Mouse (Mus musculus) forebrain, embryonic 15.5 days (tissue): Measurements from ENCODE around the gene Tmed5. TPM values are rescaled to one million over a fixed set of nuclear protein-coding genes. Genes with fewer than 3 reads are reported as not detected.
"Not testable (repeated sequence)": the region's sequence is repeated elsewhere in the genome, so short reads cannot be mapped to it uniquely, and the experiment has no call there.

Experiments used
- ATAC-seq: fragments of 200-750 bp; cut with Nextera tagmentation; replicated peaks from 2 replicates; pipeline ENCODE4 v1.8.0; 2017; ENCODE audit warnings: mild to moderate bottlenecking, moderate TSS enrichment, moderate library complexity
- H3K27ac ChIP-seq: fragments of 300-500 bp; sonication (generic); replicated peaks from 2 replicates; pipeline ENCODE4 v1.5.1; 2015; ENCODE audit warnings: mild to moderate bottlenecking, inconsistent platforms
- H3K27me3 ChIP-seq: fragments of 300-500 bp; sonication (generic); 2 replicates; pipeline ENCODE4 v1.6.1; 2015; ENCODE audit warnings: inconsistent platforms
- H3K36me3 ChIP-seq: fragments of 300-500 bp; sonication (generic); 2 replicates; pipeline ENCODE4 v1.6.1; 2015; ENCODE audit warnings: mild to moderate bottlenecking, inconsistent platforms
- H3K4me1 ChIP-seq: fragments of 300-500 bp; sonication (generic); 2 replicates; pipeline ENCODE4 v1.6.1; 2015; ENCODE audit warnings: inconsistent platforms
- H3K4me2 ChIP-seq: fragments of 300-500 bp; sonication (generic); replicated peaks from 2 replicates; pipeline ENCODE4 v1.6.1; 2015; ENCODE audit warnings: mild to moderate bottlenecking, inconsistent platforms
- H3K4me3 ChIP-seq: fragments of 300-500 bp; sonication (generic); 2 replicates; pipeline ENCODE4 v1.5.1; 2015; ENCODE audit warnings: mild to moderate bottlenecking, inconsistent platforms
- H3K9ac ChIP-seq: fragments of 300-500 bp; sonication (generic); replicated peaks from 2 replicates; pipeline ENCODE4 v1.6.1; 2015; ENCODE audit warnings: mild to moderate bottlenecking, inconsistent platforms
- H3K9me3 ChIP-seq: fragments of 300-500 bp; sonication (generic); 2 replicates; pipeline ENCODE4 v1.6.1; 2016; ENCODE audit warnings: inconsistent platforms
- WGBS: fragments of 180-500 bp; shearing (Covaris S2); methylation state at CpG from one replicate; pipeline ENCODE4 v1.1.7; 2015; ENCODE audit warnings: mixed read lengths; 5-methylcytosine and 5-hydroxymethylcytosine counted together
- polyA plus RNA-seq: library from polyadenylated mRNA; unstranded; fragments of >200 nt; fragmentation: Nextera tagmentation; extraction: Ambion mirVana; gene quantifications from 2 replicates; pipeline ENCODE4 v1.2.1, GENCODE M21; 2015

The Tmed5 gene
- 18.3 and 27.0 TPM in 2 replicates for polyA plus RNA-seq

DNA sequence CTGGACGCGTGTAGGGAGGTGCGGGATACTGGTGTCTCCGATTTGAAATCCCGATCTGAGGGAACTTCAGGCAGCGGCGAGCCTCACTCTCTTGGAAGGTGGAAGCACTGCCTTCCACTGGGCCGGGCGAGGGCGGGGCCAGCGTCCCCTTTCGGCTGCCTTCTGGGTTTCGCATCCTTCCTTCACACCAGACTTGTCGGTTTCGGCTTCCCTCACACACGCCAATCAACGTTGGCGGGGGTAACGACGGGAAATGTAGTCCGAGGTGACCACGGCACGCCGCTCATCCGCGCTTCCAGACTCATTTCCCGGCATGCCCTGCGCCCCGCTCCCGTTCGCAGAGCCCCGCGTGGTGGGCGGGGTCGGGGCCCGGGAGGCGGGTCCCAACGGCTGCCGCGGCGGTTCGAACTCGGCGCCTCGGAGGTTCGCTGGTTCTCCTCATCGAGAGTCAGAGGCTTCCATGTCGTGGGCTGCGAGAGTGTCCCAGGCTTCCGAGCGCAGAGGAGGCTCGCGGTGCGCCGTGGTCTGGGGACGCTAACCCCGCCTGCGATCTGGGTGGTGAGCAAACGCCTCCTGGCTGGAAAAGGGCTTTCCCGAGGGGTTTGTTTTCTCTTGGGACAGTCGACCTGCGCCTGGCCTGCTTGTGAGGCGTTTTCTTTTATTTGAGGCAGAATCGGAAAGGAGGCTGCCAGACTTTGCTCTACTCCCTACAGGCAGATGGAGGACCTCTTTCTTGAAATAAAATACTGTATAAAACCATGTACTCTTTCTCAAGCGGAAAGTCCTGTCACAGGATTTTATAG lies at the start of gene Tmed5, which contains the start of gene Ccdc18:
TSS of gene Tmed5 (minus strand) at position 180 of the 803 bp plus-strand sequence.
TSS of gene Ccdc18 (plus strand) at position 435 of the 803 bp plus-strand sequence.
- under 1% methylated on average over 64 of the region's 65 CpGs for WGBS
- ATAC-seq: peak; percentile 99

DNA sequence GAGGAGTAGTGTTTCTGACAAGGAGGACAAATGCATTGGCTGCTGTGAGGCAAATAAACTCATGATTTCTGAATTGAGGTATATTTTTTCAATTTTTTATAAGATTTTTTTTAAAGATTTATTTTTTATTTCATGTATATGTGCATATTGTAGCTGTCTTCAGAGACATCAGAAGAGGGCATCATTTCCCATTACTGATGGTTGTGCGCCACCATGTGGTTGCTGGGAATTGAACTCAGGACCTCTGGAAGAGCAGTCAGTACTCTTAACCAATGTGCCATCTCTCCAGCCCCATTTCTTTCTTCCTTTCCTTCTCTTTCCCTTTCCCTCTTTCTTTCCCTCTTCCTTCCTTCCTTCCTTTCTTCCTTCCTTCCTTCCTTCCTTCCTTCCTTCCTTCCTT lies 31.3 kb upstream of the Tmed5 start:
- H3K27ac ChIP-seq: no peak overlapping the region
- no peaks in the 10 kb centered on the region for H3K36me3 ChIP-seq
- H3K9me3 ChIP-seq: no peaks in the 10 kb centered on the region
- 41% methylated on average over 1 of the region's 1 CpGs for WGBS
- no peak for ATAC-seq
- no peaks in the 10 kb centered on the region for H3K4me1 ChIP-seq
- H3K4me3 ChIP-seq: no peak overlapping the region
- H3K4me2 ChIP-seq: no peak overlapping the region
- no peaks in the 10 kb centered on the region for H3K27me3 ChIP-seq
- H3K9ac ChIP-seq: no peak overlapping the region

More for the DNA sequence above, at the start of gene Tmed5, which contains the start of gene Ccdc18:
- Histone ChIP-seq H3K4me2 (peak within 1 kb of the TSS; percentile 50), H3K4me1 (peaks cover 20% of the 10 kb centered on the region), H3K4me3 (peak within 1 kb of the TSS; percentile 53), H3K9me3 (no peaks in the 10 kb centered on the region), H3K27ac (peak within 1 kb of the TSS; percentile 83), H3K9ac (peak within 1 kb of the TSS; percentile 66), H3K27me3 (no peaks in the 10 kb centered on the region), H3K36me3 (peaks cover 7% of the 10 kb centered on the region)

DNA sequence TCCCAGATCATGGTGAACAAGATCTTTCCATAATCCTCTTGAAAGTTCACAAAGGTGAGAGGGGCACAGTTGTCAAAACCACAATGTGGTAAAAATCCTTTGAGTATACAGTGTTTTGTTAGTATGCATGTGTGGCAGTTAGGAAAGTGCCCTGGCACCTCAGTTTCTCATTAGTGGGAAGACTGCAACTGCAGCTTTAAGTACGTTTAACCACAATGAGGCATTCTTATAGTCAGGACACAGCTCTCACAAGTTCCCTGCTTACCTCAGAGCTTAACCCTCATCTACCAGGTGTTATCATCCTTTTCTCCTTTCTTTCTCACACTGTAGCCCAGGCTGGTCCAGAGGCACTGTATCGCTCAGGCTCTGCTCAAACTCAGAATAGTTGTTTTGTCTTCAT lies 28.4 kb upstream of the Tmed5 start:
- no peak overlapping the region for H3K27ac ChIP-seq
- no peak for ATAC-seq
- 90% methylated on average over 2 of the region's 2 CpGs for WGBS

DNA sequence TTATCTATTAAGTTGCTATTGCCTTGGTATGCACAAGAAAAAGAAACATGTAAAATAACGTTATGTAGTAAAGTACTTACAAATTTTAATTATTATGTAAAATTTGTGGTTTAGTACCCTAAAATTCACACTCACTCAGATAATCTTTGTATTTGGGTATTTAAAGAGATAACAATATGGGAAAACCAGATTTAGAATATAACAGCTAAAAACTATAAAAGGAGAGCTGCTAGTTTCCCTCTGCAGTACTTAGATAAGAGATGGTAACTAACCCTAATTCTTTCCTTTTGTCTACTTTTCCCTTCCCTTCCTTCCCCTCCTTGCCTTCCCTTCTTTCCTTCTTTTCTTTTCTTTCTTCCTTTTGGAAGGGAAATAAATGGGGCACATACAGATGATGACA lies 20.2 kb upstream of the Tmed5 start:
- no peak for ATAC-seq
- no peaks in the 10 kb centered on the region for H3K4me1 ChIP-seq
- no peaks in the 10 kb centered on the region for H3K9me3 ChIP-seq
- no peaks in the 10 kb centered on the region for H3K27me3 ChIP-seq
- 92% methylated on average over 1 of the region's 1 CpGs for WGBS
- H3K9ac ChIP-seq: no peak overlapping the region
- no peaks in the 10 kb centered on the region for H3K36me3 ChIP-seq
- no peak overlapping the region for H3K27ac ChIP-seq
- no peak overlapping the region for H3K4me2 ChIP-seq
- H3K4me3 ChIP-seq: no peak overlapping the region

More for the DNA sequence above, 28.4 kb upstream of the Tmed5 start:
- no peaks in the 10 kb centered on the region for H3K36me3 ChIP-seq
- no peak overlapping the region for H3K4me3 ChIP-seq
- no peak overlapping the region for H3K4me2 ChIP-seq
- no peaks in the 10 kb centered on the region for H3K4me1 ChIP-seq
- no peaks in the 10 kb centered on the region for H3K9me3 ChIP-seq
- no peaks in the 10 kb centered on the region for H3K27me3 ChIP-seq
- no peak overlapping the region for H3K9ac ChIP-seq

DNA sequence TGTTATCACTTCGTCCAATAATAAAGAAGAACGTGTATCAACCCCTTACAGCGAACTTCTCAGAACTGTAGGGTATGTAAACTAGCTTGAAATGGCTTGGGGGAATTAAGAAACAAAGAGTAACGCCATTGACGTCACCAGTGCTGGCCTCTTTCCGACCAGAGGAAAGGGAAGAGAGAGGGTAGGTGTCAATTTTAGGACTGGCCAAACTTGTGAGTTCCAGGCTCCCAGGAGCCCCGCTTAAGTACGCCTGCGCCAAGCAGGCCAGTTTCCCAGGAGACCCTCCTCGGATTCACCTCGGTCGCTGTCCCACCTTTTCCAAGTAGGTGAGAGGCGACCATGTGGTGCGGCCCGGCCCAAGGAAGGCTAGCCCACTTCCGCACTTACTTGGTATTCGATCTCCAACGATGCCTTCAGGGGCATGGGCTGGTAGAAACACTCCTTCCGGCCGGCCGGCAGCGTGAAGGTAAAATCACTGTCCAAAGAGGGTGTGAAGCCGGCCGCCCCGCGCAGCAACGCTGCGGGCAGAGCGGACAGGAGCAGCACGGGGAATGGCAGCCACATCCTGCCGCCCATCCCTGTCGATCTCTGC lies 475 bp downstream of the Tmed5 start:
- H3K27ac ChIP-seq: peak overlapping the region; percentile 83
- no peaks in the 10 kb centered on the region for H3K9me3 ChIP-seq
- peaks cover 20% of the 10 kb centered on the region for H3K4me1 ChIP-seq
- H3K9ac ChIP-seq: peak overlapping the region; percentile 59
- ATAC-seq: peak; percentile 56; the same call in 1 of the 2 replicates
- peaks cover 8% of the 10 kb centered on the region for H3K36me3 ChIP-seq
- WGBS: under 1% methylated on average over 32 of the region's 32 CpGs
- H3K4me3 ChIP-seq: peak overlapping the region; percentile 53
- no peaks in the 10 kb centered on the region for H3K27me3 ChIP-seq
- H3K4me2 ChIP-seq: peak overlapping the region; percentile 50

DNA sequence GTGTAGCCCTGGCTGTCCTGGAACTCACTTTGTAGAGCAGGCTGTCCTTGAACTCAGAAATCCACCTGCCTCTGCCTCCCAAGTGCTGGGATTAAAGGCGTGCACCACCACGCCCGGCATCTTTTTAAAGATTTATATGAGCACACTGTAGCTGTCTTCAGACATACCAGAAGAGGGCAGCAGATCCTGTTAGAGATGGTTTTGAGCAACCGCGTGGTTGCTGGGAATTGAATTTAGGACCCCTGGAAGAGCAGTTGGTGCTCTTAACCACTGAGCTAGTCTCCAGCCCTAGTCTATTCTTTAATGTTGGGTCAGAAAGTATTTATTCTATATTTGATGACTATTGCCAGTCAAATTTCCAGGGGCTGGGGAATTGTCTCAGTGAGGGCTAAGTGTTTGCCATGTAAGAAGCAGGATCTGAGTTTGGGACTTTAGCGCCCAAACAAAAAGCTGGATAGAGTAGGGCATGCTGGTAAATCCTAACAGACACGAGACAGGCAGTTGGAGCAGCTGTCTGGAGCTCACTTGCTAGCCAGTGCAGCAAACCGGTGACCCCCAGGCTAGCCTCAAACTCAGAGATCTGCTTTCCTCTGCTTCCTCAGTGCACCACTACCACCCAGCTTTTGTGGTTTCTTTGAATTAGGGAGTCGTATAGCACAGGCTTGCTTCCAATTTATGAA lies 12.1 kb downstream of the Tmed5 start:
- no peaks in the 10 kb centered on the region for H3K4me1 ChIP-seq
- H3K9me3 ChIP-seq: no peaks in the 10 kb centered on the region
- H3K9ac ChIP-seq: no peak overlapping the region
- H3K36me3 ChIP-seq: peaks cover 4% of the 10 kb centered on the region; the same call in 1 of the 2 replicates
- no peak overlapping the region for H3K4me3 ChIP-seq
- no peaks in the 10 kb centered on the region for H3K27me3 ChIP-seq
- no peak for ATAC-seq
- no peak overlapping the region for H3K27ac ChIP-seq
- H3K4me2 ChIP-seq: no peak overlapping the region
- 84% methylated on average over 9 of the region's 9 CpGs for WGBS

DNA sequence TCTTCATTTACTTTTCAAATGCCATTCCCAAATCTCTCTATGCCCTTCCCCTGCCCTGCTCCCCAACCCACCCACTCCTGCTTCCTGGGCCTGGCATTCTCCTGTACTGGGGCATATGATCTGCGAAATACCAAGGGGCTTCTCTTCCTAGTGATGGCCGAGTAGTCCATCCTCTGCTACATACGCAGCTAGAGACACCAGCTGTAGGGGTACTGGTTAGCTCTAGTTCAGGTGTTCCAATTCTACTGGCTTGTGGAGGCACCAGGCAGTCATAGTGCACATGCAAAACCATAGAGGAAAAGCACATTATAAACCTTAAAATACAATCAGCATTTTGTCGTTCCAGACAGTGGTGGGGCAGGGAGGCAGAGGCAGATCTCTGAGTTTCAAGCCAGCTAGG lies 14.7 kb downstream of the Tmed5 start:
- 96% methylated on average over 4 of the region's 4 CpGs for WGBS

DNA sequence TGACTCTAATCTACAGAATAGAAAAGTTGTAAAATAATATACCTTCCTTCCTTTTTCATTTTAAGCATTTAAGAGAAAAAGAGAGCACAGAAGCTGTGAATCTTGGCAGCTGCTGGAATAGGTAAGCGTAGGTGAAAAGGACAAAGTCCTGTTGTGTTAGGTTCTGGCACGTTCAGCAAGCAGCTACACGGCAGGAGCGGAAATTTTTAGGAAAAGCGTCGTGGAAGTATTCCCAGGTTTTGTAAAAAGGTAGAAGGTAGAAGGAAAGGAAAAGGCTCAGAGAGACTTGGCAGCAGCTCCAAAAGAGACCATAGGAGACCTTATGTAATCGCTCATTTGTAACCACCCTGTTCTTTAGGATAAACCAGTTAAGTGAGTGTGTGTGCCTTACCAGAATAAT lies 23.1 kb downstream of the Tmed5 start:
- H3K9ac ChIP-seq: no peak overlapping the region
- ATAC-seq: no peak
- H3K4me3 ChIP-seq: no peak overlapping the region
- H3K4me1 ChIP-seq: no peaks in the 10 kb centered on the region
- no peaks in the 10 kb centered on the region for H3K9me3 ChIP-seq
- WGBS: 95% methylated on average over 7 of the region's 7 CpGs
- H3K4me2 ChIP-seq: no peak overlapping the region
- no peak overlapping the region for H3K27ac ChIP-seq
- H3K36me3 ChIP-seq: peaks cover 35% of the 10 kb centered on the region
- no peaks in the 10 kb centered on the region for H3K27me3 ChIP-seq

More for the DNA sequence above, 14.7 kb downstream of the Tmed5 start:
- Histone ChIP-seq H3K27ac (no peak overlapping the region), H3K36me3 (no peaks in the 10 kb centered on the region), H3K4me1 (no peaks in the 10 kb centered on the region), H3K4me2 (no peak overlapping the region), H3K9ac (no peak overlapping the region), H3K9me3 (no peaks in the 10 kb centered on the region), H3K27me3 (no peaks in the 10 kb centered on the region), H3K4me3 (no peak overlapping the region)
- ATAC-seq: no peak

DNA sequence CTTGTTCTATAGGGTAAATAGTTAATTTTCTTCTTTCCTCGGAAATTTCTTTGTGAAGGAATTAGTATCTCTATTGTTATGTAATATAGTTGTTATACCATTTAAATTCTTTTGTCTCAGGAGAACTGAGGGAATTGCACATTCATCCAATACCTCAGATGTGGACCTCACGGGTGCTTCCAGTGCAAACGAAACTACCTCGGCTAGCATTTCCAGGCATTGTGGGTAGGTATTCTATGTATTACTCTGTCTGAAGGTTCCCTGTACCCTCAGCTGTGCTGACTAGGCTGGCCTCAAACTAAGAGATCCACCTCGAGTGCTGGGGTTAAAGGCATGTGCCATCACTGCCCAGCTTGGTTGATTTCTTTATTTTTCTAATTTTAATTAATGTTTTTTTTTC lies 28.1 kb downstream of the Tmed5 start:
- H3K27me3 ChIP-seq: no peaks in the 10 kb centered on the region
- ATAC-seq: no peak
- H3K4me1 ChIP-seq: no peaks in the 10 kb centered on the region
- no peak overlapping the region for H3K4me2 ChIP-seq
- H3K4me3 ChIP-seq: no peak overlapping the region
- 80% methylated on average over 5 of the region's 5 CpGs for WGBS
- no peak overlapping the region for H3K9ac ChIP-seq
- peaks cover 60% of the 10 kb centered on the region for H3K36me3 ChIP-seq
- no peaks in the 10 kb centered on the region for H3K9me3 ChIP-seq
- H3K27ac ChIP-seq: no peak overlapping the region

DNA sequence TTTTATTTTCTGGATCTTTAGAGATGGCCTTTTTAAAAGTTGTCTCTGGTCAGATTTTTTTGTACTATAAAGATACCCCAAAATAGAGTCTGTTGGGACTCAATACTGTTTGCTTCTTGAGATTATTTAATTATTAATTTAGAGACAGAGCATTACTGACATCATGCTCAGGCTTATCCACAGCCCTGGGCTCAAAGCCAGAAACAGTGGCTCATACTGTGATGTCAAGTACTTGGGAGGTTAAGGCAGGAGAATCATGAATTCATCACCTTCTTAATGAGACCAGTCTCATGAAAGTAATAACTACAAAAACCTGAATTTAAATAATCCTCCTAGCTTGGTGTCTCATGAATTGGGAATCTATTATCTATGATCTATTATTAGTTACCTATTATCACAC lies 32.2 kb downstream of the Tmed5 start:
- ATAC-seq: no peak
- H3K4me3 ChIP-seq: no peak overlapping the region
- no peaks in the 10 kb centered on the region for H3K27me3 ChIP-seq
- H3K4me2 ChIP-seq: no peak overlapping the region
- no peaks in the 10 kb centered on the region for H3K4me1 ChIP-seq
- H3K27ac ChIP-seq: no peak overlapping the region
- peaks cover 68% of the 10 kb centered on the region for H3K36me3 ChIP-seq
- H3K9me3 ChIP-seq: no peaks in the 10 kb centered on the region
- H3K9ac ChIP-seq: no peak overlapping the region

DNA sequence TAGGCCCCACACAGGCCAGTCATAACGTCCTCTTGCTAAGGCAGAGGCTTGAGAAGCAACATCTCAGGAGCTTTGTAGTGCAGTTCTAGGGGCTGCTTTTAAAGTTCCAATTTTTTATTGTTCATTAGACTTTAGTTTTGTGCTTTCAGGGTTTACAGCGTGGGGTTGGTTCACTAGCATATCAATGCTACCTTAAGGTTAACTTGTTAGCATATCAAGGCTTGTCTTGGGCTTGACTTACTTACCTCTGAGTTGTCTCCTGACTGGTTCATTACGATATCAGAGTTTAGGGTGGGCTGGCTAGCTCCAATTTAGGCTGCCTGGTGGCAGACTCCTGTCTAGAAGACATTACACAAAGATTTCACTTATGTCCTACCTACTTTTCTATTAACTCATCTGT lies 34.7 kb downstream of the Tmed5 start:
- no peak overlapping the region for H3K4me2 ChIP-seq
- H3K36me3 ChIP-seq: peaks cover 62% of the 10 kb centered on the region
- H3K9ac ChIP-seq: no peak overlapping the region
- 92% methylated on average over 3 of the region's 3 CpGs for WGBS
- H3K27ac ChIP-seq: no peak overlapping the region
- no peaks in the 10 kb centered on the region for H3K27me3 ChIP-seq
- no peak overlapping the region for H3K4me3 ChIP-seq
- H3K4me1 ChIP-seq: no peaks in the 10 kb centered on the region
- H3K9me3 ChIP-seq: no peaks in the 10 kb centered on the region
- ATAC-seq: no peak

DNA sequence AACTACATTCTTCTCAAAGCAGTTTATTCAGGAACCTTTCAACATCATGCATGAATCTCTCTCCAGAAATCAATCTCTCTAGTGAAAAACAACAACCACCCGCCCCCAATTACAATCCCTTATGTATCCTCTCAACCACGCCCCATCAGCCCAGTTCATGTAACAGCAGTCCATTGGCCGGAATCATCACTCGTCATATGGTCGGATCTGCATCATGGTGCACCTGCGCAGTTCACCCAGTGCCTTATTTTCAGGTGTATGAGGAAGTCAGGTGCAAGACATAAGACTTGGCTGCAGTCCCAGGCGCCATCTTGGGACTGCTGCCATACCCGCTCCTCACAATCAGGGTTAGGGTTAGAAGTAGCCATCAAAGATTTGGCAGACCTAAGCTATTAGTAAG lies 39.7 kb downstream of the Tmed5 start:
- H3K36me3 ChIP-seq: peaks cover 65% of the 10 kb centered on the region
- H3K9me3 ChIP-seq, H3K27ac ChIP-seq, H3K4me2 ChIP-seq, H3K4me3 ChIP-seq, H3K4me1 ChIP-seq, ATAC-seq, H3K9ac ChIP-seq, H3K27me3 ChIP-seq: not testable (repeated sequence)
- 94% methylated on average over 8 of the region's 8 CpGs for WGBS
